Mouse (Mus musculus) c-Kit-positive CD71-negative TER-119-negative erythroid progenitor cells, embryonic 14.5 days (primary cell): Measurements from ENCODE around the gene Cdc42ep2.

ENCODE experiments used
- DNase-seq: peaks from one replicate; pipeline ENCODE4 v3.0.0-alpha.2; 2013; ENCODE audit warnings: low read depth

Cdc42ep2 gene

DNA sequence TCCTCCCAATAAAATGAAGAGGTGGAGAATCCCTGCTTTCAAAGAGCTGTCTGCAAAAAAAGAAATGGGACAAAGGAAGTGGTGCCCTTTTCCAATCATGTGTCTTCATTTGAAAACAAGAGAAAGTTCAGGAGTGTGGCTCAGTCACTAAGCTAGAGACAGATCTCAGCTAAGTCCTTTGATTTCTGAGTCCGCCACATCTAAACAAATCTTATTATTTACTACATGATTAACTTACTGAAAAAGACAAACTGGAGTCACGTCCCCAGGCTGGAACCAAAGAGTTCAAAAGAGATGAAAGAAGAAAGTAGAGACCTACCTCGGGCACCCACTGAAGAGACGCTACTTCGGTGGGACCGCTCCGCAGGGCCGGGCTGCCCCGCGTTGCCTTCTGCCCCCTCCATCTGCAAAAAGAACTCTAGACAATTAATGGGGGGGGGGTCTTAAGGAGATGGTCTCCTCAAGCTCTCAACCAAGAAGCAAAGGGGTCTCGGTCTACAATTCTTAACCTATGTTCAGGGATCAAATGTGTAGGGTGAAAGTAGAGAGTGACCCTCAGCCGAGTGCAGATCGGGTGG is 50.1 kb downstream of the Cdc42ep2 start:
- no peak for DNase-seq

DNA sequence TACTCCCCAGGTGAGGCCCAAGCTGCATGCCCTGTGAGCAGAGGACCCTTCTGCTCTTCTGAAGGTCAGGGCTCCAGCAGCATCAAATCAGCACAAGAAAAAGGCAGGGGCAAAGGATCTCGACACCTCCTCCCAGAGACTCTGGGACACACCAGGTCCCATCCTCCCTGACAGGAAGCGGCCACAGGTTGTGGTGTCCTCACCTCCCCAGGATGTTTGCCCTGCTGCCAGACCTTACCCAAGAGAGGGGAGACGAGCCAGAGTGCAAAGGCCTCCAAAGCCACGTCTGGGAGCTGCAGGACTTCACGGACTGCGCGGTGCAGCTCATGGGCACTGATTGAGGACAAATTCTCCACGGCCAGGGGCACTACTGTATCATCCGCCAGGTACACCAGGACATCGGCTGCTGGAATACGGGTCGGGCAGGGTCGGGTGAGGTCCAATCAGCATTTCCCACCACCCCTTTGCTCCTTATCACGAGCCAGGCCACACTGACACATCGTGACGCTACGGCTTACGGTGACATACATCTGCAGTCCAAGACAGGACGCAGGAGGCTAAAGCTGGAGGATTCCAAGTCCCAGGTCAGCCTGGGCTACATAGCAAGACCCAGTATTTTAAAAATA is 51.6 kb downstream of the Cdc42ep2 start:
- DNase-seq: no peak

DNA sequence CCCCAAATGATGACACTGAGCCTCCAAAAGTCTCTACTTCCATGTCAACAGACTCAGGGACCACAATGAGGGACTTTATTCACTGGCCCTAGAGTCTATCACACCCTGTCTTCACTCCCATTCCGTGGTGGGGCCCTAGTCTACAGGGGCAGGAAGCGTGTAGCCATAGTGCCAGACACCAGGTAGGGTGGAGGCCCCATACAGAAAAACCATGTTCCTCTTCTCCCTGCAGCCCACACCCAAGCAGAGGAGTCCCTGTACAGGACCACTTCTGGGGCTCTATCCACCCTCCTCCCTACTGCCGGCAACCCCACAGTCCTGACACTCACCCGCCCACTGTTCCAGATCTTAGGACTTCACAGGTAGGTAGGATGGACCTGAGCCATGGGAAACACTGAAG is 52.1 kb downstream of the Cdc42ep2 start:
- no peak for DNase-seq

DNA sequence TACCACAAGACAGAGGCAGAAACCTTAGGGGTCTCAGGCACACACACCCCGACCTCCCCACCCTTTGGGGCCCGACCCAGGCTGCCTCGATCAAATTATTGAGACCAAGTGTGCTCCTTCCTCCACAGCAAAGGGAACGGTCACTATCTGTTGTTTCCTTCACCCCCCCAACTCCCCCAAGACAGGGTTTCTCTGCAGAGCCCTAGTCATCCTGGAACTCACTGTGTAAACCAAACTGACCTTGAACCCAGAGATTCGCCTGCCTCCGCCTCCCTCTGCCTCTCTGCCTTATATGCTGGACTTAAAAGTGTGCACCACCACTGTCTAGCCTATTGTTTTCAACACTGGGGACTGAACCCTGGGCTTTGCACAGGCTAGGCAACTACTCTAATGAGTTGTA is 52.9 kb downstream of the Cdc42ep2 start:
- DNase-seq: no peak

DNA sequence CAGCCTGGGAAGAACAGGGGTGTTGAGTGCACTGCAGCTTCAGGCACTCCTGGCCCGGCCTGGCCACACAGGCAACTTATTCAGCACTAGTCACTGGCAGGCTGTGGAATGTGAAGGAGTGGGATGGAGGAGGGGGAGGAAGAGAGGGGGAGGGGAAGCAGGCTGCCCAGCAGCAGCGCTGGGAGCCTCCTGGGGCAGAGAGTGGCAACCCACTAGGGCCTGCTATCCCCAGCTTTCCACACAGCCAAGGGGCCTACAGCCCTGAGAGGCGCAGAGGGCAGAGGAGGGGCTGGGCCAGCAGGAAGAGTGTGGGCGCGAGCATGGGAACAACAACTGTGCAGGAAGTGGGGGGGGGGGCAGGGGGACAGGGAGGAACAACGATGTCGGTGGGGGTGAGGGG is 53.3 kb downstream of the Cdc42ep2 start:
- DNase-seq: no peak

DNA sequence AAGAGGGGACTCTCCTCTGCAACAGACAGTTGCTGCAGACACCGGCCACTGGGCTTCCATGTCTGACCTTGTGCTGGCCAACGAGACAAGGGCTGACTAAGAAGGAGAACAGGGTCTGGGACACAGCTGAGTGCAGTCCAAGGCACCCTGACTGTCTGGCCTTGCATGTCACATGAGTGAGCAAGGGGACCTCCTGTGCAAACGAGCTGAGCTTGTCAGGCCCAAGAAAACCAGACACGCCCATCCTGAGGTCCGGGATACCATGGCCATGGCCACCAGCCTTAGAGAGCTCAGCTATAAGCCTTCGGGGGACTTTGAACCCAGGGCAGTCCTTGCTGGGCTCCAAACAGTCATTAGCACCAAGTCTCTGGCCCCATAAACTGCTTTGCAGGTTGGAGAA is 56.5 kb downstream of the Cdc42ep2 start:
- no peak for DNase-seq
